Mouse (Mus musculus): Measurements from ENCODE around the gene Dbi. TPM values are rescaled to one million over a fixed set of nuclear protein-coding genes. Genes with fewer than 3 reads are reported as not detected.

Gene Dbi
- total RNA-seq (2023), result 10 to 100 TPM; 35.8 to 39.3 TPM

GRCm38 (mm10) chr1:120120969-120121811, at the start of gene Dbi, which contains the start of gene 3110009E18Rik:
Gene Dbi (minus strand): TSS chr1:120121078.
Gene 3110009E18Rik (plus strand): TSS chr1:120121187.

DNA sequence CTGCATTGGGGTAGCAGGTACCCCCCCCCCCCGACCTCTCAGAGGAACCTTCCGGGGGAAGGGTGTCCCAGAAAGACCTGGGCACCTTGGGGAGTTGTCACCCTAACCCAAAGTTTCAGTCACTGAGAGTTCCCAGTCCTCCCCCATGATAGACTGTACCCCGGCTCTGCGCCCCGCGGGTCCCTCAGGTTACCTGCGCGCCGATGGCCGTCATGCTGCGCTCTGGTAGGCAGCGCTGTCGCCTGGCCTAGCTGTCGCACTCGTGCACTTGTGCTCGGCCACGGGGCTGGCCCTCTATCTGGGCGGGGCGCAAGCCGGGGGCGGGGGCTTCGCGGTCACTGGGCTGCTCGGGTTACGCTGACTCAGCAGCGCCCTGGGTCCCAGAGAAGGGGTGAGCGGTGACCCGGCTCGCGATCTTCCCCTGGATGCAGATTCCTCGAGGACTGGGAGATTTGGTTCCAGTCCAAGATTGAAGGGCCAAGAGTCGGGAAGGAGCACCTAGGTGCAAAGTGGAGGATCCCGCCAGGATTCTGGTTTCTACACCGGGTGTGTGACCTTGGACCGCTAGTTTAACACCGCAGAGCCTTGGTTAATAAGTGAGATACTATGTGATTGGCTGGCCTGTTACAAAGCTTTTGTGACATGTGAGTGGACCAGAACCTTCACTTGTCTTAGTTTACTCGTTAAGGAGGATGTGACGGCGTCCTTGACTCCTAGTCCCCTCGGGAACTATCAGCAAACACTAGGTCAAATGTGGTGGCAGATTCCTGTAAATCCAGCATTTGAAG, 47.2 kb downstream of the Dbi start, which contains the start of gene Tmem37:
Gene Tmem37 (minus strand): TSS at position 556 of the 788 bp plus-strand sequence.

Other genes with a start within 250 kb of the Dbi start
- gene Tmem177, start 207.9 kb downstream of the Dbi start, total RNA-seq (2023), result 1 to 10 TPM; 5.1 to 5.9 TPM
- not detected for gene Cfap221, start 123.8 kb downstream of the Dbi start, total RNA-seq (2023)
- not detected for gene Sctr, start 114.2 kb downstream of the Dbi start, total RNA-seq (2023)
- gene Tmem37, start 47.0 kb downstream of the Dbi start, total RNA-seq (2023), result not detected
- gene 3110009E18Rik, start 109 bp upstream of the Dbi start, total RNA-seq (2023), result 10 to 100 TPM; 17.1 to 21.5 TPM
- 1 to 10 TPM; 2.1 to 3.3 TPM for gene Steap3, start 151.6 kb upstream of the Dbi start, total RNA-seq (2023)
- gene C1ql2, start 219.5 kb upstream of the Dbi start, total RNA-seq (2023), result not detected